Mouse (Mus musculus) layer of hippocampus, adult 9-11 months (tissue): Measurements from ENCODE around the gene Slirp.
"Not testable (repeated sequence)": the region's sequence is repeated elsewhere in the genome, so short reads cannot be mapped to it uniquely, and the experiment has no call there.

Experiments used
- DNase-seq: peaks from one replicate; pipeline ENCODE4 v3.0.0; 2022

The Slirp gene

DNA sequence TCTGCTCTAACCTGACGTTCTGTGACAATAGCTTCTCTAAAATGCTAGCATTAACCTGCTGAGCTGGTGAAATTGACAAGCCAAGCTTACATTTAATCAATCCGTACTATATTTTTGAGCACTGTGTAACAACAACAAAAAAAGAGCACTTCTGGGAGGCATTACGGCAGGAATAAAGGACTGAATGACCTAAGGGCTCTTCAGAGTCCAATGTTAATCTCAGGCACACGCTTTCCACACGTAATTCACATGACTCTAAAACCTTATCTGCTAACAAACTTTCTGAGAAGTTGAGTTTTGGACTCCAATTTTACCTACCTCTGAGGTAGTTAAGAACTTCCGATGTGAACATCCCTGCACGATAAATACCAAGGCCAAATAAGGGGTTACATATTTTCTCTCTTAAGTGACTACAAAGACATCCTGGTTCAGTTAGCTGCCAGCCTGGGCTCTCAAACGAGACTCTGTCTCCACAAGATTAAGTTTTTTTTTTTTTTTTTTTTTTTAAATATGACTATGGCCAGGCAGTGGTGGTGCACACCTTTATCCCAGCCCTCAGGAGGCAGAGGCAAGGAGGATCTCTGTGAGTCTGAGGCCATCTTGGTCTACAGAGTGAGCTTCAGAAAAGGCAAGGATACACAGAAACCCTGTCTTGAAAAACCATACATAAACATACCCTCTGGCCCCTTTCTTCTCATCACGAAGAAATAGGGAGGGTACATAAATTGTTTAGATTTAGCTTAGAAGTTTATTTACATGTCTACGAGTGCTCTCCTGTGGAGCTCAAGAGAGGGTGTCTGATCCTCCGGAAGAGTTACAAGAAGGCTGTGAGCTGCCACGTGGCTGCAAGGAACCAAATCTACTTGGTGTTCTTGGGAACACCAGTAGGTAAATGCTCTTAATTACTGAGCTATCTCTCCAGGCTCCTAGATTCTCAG, 1.2 kb upstream of the Slirp start:
- no peak for DNase-seq

DNA sequence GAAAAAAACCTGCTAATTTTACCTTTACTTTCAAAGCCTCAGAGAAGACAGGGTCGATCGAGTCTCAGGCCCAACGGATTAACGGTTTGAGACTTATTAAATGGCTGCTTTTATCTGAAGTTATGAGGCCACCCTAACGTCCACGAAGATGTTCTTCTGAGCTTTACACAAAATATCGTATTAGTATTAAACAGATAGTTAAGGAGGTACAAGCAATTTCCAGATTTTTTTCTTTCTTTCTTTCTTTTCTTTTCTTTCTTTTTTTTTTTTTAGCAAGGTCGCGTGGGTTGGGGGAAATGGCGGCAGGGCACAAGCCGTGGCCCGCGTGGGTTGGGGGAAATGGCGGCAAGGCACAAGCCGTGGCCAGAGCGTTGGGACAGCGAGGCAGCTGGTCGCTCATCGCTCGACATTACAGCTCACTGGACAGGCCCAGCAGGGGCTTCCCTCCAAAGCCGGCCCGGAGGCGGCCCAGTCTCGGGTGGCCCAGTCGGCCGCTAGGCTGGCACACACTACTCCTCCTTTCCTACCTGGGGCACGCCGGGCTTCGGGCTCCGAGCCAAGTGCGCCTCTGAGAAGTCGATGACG, 489 bp upstream of the Slirp start:
- no peak for DNase-seq

DNA sequence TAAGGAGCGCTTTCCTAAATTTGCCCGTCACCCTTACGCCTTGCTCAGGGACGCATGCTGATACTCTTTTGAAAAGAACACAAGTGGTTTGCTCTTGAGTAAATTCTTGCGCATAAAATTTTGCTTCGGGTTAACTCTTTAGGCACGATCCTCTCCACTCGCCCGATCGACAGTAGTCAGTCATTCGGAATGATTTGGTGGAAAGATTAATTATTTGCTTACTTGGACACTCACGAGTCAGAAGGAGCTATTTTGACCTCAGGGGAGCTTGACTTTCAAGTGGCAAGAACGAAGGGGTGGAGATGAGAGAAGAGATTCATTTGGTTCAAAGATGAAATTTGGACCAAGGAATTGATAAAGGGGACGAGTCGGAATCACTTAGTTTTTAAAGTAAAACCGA, 515 bp downstream of the Slirp start:
- no peak for DNase-seq

DNA sequence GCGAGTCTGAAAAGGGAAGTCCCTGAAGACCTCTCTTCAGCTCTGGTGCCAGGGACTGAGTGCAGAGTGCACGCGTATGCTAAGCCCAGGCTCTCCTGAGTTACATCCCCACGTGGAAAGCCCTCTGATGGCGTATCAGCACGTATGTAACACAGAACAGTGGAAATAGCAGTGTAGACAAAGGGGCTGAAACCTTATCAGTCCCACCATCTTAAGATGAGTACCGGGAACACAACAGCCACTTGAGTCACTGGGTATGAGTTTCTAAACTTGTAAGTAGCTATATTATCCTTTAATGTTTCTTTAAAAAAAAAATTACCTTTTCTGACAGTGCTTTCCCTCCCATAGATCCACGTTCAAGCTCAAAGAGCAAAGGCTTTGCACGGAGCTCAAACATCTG, 5.8 kb downstream of the Slirp start:
- DNase-seq = no peak

DNA sequence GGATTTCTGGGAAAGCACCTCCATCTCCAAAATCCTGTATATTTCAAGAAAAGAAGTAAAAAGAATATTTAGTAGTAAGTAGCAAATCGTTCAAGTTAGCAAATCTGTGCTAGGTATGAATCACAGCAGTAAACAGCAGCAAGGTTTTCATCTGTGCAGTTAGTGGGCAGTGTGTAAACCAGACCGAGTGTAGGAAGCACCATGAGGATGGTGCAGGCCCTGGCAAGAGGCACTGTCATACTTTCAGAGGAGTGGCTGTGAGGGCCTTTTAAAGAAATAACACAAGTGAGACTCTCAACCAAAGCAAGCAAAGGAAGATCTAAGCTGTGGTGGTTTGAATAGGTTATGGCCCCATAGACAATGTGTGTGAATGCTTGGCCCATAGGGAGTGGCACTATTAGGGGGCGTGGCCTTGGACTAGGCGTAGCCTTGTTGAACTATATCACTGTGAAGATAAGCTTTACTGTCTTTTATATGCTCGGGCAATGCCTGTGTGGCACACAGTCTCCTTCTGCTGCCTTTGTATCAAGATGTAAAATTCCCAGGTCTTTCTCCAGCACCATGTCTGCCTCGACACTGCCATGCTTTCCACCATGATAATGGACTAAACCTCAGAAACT, 21.1 kb downstream of the Slirp start:
- DNase-seq = no peak

DNA sequence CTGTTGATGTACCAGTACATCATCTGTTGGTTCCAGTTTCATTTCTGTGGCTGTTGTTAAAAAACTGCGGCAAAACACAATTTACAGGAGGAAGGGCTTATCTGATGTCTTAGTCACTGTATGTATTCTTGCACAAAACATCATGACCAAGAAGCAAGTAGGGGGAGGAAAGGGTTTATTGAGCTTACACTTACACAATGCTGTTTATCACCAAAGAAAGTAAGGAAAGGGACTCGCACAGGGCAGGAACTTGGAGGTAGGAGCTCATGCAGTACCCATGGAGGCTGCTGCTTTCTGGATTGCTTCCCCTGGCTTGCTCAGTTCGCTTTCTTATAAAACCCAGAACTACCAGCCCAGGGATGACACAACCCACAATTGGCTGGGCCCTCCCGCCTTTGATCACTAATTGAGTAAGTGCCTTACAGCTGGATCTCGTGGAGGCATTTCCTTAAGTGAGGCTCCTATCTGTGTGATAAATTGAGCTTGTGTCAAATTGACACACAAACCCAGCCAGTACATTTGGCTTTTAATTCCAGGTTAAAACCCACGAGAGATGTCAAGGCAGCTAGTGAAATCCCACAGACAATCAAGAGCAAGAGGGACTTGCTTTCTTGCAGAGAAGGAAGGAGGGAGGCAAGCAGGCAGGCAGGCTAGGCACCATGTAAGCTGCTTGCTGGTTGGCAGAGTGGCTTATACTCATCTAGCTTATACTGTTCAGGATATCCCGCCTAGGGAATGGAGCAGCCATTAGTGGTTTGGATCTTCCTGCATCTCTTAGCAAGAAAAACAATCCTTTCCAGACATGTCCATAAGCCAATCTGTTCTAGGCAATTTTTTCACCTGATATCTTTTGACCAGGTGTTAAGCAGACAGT, 26.8 kb downstream of the Slirp start:
- DNase-seq = no peak

DNA sequence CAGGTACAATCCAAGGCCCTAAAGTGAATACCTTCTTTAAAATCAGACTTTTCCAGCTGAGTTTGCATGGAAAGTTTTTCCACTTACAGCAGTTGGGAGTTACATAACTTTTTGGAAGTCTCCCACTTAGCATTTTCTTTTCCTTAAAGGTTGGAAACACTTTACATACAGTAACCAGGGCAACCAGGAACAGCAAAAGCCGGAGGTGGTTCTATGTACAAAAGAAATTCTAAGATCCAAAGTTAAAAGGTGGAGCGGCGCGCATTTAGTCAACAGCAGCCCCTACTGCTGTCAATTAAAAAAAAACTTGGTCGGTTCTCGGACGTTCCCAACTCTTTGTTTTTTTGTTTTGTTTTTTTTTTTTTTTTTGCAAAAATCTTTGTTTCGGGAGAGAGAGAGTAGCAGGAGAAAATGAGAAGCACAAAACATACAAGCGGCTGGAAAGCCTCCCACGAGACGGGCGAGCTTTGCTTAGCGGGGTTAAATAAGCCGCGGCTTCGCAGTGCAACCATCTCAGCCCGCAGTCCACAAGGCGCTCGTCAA, 27.8 kb downstream of the Slirp start:
- DNase-seq = no peak

DNA sequence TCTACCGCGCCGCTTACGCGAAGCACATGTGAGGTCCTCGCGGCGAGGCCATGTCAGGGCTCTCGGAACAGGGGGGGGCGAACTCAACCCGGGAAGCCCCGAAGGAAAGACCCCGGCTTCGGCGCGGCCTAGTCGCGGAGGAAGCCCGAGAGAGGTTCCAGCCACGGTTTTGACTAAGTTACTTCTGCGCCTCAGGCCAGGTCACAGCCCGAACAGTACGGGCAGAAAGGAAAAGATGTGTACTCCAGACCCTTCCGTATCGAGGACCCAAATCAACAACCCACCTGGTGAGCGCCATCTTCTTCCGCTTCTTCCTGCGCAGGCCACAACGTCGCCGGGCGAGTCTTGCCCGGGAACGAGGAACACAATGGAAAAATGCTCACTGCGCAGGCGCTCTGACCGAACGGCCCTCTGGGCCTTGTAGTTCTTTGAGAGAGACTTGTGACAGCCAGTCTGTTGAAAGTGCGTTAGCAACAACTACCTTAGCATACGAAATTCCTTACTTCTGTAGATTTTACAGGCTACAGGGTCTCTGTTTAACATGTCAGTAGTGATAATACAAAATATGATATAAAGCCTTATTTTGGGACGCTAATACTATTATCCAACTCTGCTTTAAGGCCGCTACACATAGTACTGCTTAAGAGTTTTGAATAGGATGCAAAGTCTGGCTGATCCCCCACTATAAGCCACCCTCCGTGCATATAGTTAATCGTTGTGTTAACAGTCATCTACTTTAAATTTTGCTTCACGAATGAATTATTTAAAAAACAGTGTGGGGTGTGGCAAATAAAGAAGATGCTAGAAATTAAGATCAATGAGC, 28.5 kb downstream of the Slirp start, which contains the start of gene Snw1:
TSS of gene Snw1 (minus strand) at position 311 of the 823 bp plus-strand sequence.
- DNase-seq = peak; percentile 95

DNA sequence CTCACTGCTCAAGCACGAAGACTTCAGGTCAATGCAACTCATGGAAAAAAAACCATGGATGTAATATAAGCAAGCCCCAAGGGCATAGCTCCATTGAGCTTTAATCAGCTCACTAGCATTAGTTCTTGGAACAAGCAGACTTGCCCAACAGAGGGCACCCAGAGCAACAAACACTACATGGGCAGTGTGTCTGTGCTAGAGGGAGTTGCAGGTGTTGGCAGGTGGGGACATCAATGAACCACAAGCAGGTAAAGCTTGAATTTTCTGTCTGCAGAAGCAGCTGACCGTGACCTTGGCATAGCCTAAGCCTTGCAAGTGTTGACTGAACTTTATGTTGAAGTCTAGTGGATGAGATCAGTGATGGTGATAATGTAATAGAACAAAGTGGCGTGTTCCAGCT, 31.1 kb downstream of the Slirp start:
- no peak for DNase-seq

DNA sequence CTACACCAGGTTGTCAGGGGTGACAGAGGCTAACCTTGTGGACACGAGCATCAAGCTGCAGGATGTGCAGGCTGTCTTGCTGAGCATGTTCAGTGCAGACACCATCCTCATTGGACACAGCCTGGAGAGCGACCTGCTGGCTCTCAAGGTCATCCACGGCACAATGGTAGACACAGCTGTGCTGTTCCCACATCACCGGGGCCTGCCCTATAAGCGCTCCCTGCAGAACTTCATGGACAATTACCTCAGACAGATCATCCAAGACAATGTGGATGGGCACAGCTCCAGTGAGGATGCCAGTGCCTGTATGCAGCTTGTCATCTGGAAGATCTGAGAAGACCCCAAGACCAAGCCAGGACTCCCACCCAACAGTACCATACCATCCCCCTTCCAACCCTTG, 38.8 kb downstream of the Slirp start:
- not testable (repeated sequence) for DNase-seq

DNA sequence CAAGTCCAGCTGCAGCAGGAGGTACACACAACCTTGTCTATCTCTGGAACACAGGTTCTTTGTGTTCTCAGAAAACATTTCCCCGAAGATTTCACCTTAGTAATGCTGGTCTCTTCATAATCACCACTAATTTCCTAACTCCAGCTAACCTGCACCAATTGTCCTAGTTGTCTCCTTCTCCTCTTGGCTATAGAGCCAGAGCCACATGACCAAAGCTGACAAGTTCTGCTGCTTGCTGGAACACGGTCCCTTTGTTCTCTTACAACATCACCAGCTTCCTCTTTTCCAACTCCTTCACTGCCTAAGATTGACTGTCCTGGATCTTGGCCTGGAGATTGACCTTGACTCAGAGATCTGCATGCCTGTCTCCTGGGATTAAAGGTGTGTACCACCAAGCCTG, 45.0 kb downstream of the Slirp start:
- not testable (repeated sequence) for DNase-seq

DNA sequence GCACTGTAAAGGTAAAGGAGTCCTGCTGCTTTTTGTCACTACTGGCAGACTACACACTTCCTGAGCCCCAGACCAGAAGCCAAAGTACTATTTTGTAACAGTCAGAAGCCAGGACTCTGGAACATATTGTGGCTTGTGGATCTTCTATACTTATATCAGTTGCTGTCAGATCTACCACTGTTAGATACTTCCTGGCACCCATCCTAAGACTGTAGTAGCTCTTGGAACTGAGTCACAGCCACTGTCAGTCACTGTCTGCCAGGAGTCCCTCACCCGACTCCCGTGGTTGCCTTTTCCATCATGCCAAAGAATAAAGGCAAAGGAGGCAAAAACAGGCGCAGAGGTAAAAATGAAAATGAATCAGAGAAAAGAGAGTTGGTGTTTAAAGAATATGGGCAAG, 50.7 kb downstream of the Slirp start, which contains the start of gene Gm5788:
TSS of gene Gm5788 (plus strand) at position 301 of the 400 bp plus-strand sequence.
- not testable (repeated sequence) for DNase-seq
